Mouse (Mus musculus): Measurements from ENCODE around the gene Nup85.
"Not testable (repeated sequence)": the region's sequence is repeated elsewhere in the genome, so short reads cannot be mapped to it uniquely, and the experiment has no call there.

Nup85 gene

DNA sequence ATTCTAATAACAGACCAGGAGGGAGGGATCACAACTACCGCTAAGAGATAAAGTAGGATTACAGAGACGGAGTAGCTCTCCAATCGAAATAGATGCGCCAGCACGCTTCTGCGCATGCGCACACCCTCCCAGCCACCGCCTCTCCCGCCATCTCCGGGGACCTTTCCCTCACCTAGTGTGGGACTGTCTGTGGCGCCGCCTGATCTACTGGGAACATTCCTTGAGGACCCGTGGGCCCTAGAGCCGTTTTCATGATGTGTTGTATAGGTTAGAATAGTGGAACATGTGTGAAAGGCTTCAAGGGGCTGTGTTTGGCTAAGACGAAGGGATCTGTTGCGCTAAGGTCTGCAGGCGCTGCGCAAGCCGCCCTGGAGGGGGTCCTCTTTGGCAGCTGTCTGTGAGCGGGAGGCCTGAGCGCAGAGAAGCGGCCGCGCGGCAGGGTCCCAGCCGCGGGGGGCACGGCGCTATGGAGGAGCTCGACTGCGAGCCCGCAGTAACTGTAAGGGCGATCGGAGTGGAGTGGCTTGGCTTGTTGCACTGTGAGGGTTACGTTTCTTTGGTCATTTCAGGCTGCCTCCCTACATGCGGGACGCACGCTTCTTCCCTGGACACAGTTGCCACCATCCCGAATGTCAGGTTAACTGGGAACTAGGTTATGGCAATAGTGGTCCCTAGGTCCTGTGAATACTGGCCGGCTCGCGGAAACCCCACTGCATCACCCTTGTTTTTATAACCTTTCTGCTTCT lies at the start of gene Nup85:
TSS of gene Nup85 (plus strand) at position 371 of the 746 bp plus-strand sequence.
- peak; percentile 97 for DNase-seq (ENCODE audit: low read depth, low spot score)

GRCm38 (mm10) chr11:115515021-115515420 lies 49.2 kb upstream of the Nup85 start:
- no peak for DNase-seq (ENCODE audit: low read depth, low spot score)

- DNase-seq (ENCODE audit: low read depth, low spot score), result no peak
These were observed 47.3 kb upstream of the Nup85 start for GRCm38 (mm10) chr11:115516942-115517341.

- DNase-seq (ENCODE audit: low read depth, low spot score), result no peak
These were observed 45.5 kb upstream of the Nup85 start for GRCm38 (mm10) chr11:115518693-115519092.

GRCm38 (mm10) chr11:115519581-115519980 lies 44.7 kb upstream of the Nup85 start:
- no peak for DNase-seq (ENCODE audit: low read depth, low spot score)

- no peak for DNase-seq (ENCODE audit: low read depth, low spot score)
These were observed 44.0 kb upstream of the Nup85 start for GRCm38 (mm10) chr11:115520218-115520617.

GRCm38 (mm10) chr11:115521080-115521479 lies 43.2 kb upstream of the Nup85 start:
- DNase-seq (ENCODE audit: low read depth, low spot score), result no peak

GRCm38 (mm10) chr11:115522238-115522637 lies 42.0 kb upstream of the Nup85 start:
- no peak for DNase-seq (ENCODE audit: low read depth, low spot score)

DNA sequence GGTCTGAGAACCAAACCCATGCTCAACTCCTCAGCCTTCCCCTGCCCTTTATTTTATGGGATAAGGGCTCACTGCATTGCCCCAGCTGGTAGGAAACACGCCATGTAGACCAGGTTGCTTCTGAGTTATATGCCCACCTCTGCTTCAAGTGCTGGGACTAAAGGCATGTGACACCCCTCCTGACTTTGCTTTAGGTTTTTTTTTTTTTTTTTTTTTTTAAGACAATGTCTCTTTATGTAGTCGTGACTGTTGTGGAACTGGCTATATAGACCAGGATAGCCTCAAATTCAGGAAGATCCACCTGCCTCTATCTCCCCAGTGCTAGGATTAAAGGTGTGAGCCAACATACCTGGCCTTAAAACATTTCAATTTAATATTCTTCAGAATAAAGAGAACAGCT lies 41.5 kb upstream of the Nup85 start:
- DNase-seq (ENCODE audit: low read depth, low spot score), result no peak

DNA sequence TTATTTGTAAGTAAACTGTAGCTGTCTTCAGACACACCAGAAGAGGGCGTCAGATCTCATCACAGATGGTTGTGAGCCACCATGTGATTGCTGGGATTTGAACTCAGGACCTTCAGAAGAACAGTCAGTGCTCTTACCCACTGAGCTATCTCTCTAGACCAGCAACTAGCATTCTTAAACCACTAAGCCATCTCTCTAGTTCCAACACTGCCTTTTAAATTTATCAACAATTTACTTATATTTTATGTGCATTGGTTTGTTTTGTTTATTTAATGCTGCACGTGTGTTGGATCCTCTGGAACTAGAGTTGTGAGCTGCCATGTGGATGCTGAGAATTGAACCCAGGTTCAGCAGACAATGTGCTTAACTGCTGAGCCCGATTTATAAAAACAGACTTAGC lies 37.8 kb upstream of the Nup85 start:
- not testable (repeated sequence) for DNase-seq (ENCODE audit: low read depth, low spot score)

- DNase-seq (ENCODE audit: low read depth, low spot score), result no peak
These were observed 29.4 kb upstream of the Nup85 start for GRCm38 (mm10) chr11:115534759-115535371.

GRCm38 (mm10) chr11:115535401-115536037 lies 28.7 kb upstream of the Nup85 start:
- DNase-seq (ENCODE audit: low read depth, low spot score), result peak; percentile 75

DNA sequence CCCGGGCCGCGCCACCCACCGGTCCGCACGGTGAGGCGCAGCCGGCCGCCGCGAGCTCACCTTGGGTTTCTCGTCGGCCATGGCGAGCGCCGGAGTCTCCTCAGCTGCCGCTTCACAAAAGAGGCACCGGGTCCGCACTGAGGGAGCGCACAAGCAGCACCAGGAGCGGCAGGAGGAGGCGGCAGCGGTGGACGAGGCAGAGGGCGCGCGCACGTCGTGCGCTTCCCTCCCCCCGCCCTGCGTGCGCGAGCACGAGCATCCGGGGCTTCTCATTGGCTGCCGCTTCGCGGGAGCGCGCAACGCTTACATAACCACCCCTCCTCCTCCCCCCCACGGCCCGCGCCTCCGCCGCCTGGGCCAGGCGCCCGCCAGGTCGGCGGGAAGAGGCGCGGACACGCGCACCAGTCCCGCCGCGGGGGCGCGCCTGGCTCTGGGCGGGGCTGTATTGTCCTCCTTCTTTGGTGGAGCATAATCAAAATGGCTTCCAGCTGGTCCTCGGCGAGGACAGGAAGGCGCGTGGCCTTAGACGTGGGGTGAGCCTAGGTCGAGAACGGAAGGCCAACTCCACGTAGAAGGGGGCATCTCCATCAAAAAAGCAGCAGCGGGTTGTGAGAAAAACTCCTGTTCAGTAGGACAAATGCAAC lies 28.1 kb upstream of the Nup85 start, which contains the start of gene Sumo2:
TSS of gene Sumo2 (minus strand) at position 239 of the 644 bp plus-strand sequence.
- DNase-seq (ENCODE audit: low read depth, low spot score), result peak; percentile 98

DNA sequence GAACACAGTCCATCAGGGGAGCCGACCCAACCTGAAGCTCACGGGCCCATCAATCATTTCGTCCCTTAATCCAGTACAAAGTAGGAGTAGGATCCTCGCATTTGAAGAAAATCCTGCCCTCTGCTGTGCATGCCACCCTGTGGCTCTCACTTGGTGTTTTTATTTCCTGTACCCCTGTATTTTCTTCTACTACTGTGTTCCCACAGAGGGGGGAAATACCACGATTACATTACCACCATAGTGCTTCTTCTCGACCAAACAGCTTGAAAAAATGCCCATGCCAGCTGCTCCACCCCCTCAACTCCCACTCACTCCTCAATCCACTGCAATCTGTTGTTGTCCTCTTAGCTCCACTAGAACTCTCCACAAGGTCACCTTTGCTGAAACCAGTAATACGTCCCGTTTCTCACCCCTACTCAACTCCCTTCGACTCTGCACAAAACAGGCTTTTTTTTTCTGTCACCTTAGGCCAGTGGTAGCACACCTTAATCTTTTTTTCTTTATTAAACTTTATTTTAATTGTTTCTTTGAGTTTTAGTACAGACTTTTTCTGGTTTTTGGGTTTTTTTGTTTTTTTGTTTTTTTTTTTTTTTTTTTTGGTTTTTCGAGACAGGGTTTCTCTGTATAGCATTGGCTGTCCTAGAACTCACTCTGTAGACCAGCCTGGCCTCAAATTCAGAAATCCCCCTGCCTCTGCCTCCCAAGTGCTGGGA lies 27.2 kb upstream of the Nup85 start:
- DNase-seq (ENCODE audit: low read depth, low spot score), result peak; percentile 14

- no peak for DNase-seq (ENCODE audit: low read depth, low spot score)
These were observed 26.2 kb upstream of the Nup85 start for GRCm38 (mm10) chr11:115538045-115538444.

DNA sequence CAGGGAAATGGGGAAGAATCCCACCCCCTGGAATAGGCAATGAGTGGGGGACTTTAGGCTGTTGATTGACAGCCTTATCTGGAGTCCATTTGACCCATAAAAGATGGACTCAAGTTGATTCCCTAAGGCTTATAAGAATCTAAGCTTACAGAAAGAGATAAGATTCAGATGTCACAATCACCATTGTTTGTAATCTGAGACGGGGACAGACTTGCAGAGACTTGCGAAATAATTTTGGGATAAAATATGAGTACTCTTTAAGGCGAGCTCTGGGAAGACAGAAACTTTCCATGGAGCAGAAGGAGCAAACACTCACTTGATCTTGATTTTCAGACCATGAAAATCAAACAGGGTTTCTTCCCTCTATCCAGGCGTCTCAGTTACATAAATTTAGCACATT lies 20.7 kb upstream of the Nup85 start:
- no peak for DNase-seq (ENCODE audit: low read depth, low spot score)

- no peak for DNase-seq (ENCODE audit: low read depth, low spot score)
These were observed 11.5 kb upstream of the Nup85 start for GRCm38 (mm10) chr11:115552783-115553182.

DNA sequence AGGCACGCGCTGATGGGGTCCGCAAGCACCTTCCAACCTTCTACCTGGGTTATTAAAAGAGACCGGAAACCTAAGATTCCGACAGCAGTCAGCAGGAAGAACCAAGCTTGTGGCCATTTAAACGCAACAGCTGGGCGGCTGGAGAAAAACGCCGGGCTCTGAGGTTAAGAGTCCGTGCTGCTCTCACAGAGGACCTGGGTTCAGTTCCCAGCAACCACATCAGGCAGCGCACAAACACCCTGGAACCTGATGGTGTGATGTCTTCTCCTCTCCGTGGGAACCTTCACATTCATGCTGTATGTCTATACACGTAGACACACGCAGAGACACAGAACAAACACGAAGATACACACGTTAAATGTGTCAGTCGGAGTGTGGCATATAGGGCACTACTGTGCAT lies 8.5 kb upstream of the Nup85 start:
- no peak for DNase-seq (ENCODE audit: low read depth, low spot score)

- peak; percentile 4 for DNase-seq (ENCODE audit: low read depth, low spot score)
These were observed 828 bp upstream of the Nup85 start for GRCm38 (mm10) chr11:115563406-115563805.

- no peak for DNase-seq (ENCODE audit: low read depth, low spot score)
These were observed 727 bp downstream of the Nup85 start for GRCm38 (mm10) chr11:115564961-115565360.

- no peak for DNase-seq (ENCODE audit: low read depth, low spot score)
These were observed 14.8 kb downstream of the Nup85 start for GRCm38 (mm10) chr11:115579080-115579479.
